Mouse (Mus musculus) liver, embryonic 12.5 days (tissue): ENCODE measurements at regions not wholly inside any gene's neighbourhood (a gene's known extent, or its start where the extent isn't known, plus 50 kb on each side); places are given as distances from the start of the nearest gene placed in this dataset.
A peak's percentile ranks its signal among the peaks of the same experiment; 100 is the strongest.

Experiments used
- ATAC-seq: fragments of 200-750 bp; cut with Nextera tagmentation; 2 replicates; pipeline ENCODE4 v1.8.0; 2017; ENCODE audit warnings: moderate number of reproducible peaks, mild to moderate bottlenecking, moderate library complexity
- H3K27ac ChIP-seq: fragments of 300-500 bp; sonication (generic); 2 replicates; pipeline ENCODE4 v1.5.1; 2016; ENCODE audit warnings: mild to moderate bottlenecking
- H3K27me3 ChIP-seq: fragments of 300-500 bp; sonication (generic); replicated peaks from 2 replicates; pipeline ENCODE4 v1.6.1; 2016; ENCODE audit warnings: mild to moderate bottlenecking, moderate library complexity
- H3K36me3 ChIP-seq: fragments of 300-500 bp; sonication (generic); 2 replicates; pipeline ENCODE4 v1.6.1; 2016; ENCODE audit warnings: mild to moderate bottlenecking, moderate library complexity
- H3K4me1 ChIP-seq: fragments of 300-500 bp; sonication (generic); 2 replicates; pipeline ENCODE4 v1.6.1; 2016
- H3K4me2 ChIP-seq: fragments of 300-500 bp; sonication (generic); 2 replicates; pipeline ENCODE4 v1.6.1; 2016; ENCODE audit warnings: mild to moderate bottlenecking, moderate library complexity
- H3K4me3 ChIP-seq: fragments of 300-500 bp; sonication (generic); 2 replicates; pipeline ENCODE4 v1.5.1; 2016; ENCODE audit warnings: mild to moderate bottlenecking, moderate library complexity
- H3K9ac ChIP-seq: fragments of 300-500 bp; sonication (generic); 2 replicates; pipeline ENCODE4 v1.6.1; 2016; ENCODE audit warnings: mild to moderate bottlenecking, moderate library complexity
- H3K9me3 ChIP-seq: fragments of 300-500 bp; sonication (generic); replicated peaks from 2 replicates; pipeline ENCODE4 v1.6.1; 2016; ENCODE audit warnings: mild to moderate bottlenecking, moderate library complexity
- WGBS: fragments of 180-500 bp; shearing (Covaris S2); methylation state at CpG from one replicate; pipeline ENCODE4 v1.1.7; 2016; ENCODE audit not compliant: insufficient replicate concordance; 5-methylcytosine and 5-hydroxymethylcytosine counted together

GRCm38 (mm10) chr13:107838126-107838715, 206.0 kb upstream of the Smim15 start:
- Histone ChIP-seq H3K36me3 (no peaks in the 10 kb centered on the region), H3K9ac (no peak overlapping the region), H3K27me3 (no peaks in the 10 kb centered on the region), H3K4me3 (no peak overlapping the region), H3K4me2 (no peak overlapping the region), H3K4me1 (peaks cover 31% of the 10 kb centered on the region), H3K27ac (no peak overlapping the region), H3K9me3 (no peaks in the 10 kb centered on the region)
- ATAC-seq = no peak
- 59% methylated on average over 9 of the region's 9 CpGs for WGBS

GRCm38 (mm10) chr13:107837206-107837952, 206.9 kb upstream of the Smim15 start:
- 32% methylated on average over 5 of the region's 5 CpGs for WGBS
- Histone ChIP-seq H3K9me3 (no peaks in the 10 kb centered on the region), H3K27ac (no peak overlapping the region), H3K4me2 (no peak overlapping the region; the same call in 1 of the 2 replicates), H3K9ac (no peak overlapping the region), H3K27me3 (no peaks in the 10 kb centered on the region), H3K36me3 (no peaks in the 10 kb centered on the region), H3K4me3 (no peak overlapping the region), H3K4me1 (peaks cover 31% of the 10 kb centered on the region)
- peak; percentile 65; the same call in 1 of the 2 replicates for ATAC-seq

GRCm38 (mm10) chr13:107835756-107836385, 208.4 kb upstream of the Smim15 start:
- WGBS = 54% methylated on average over 9 of the region's 9 CpGs
- H3K36me3 ChIP-seq = no peaks in the 10 kb centered on the region
- ATAC-seq = no peak
- peaks cover 32% of the 10 kb centered on the region for H3K4me1 ChIP-seq
- no peaks in the 10 kb centered on the region for H3K9me3 ChIP-seq
- H3K27me3 ChIP-seq = no peaks in the 10 kb centered on the region
- H3K27ac ChIP-seq = no peak overlapping the region
- H3K4me3 ChIP-seq = no peak overlapping the region
- no peak overlapping the region for H3K4me2 ChIP-seq
- H3K9ac ChIP-seq = no peak overlapping the region

- H3K27ac ChIP-seq = no peak overlapping the region
- H3K4me2 ChIP-seq = no peak overlapping the region
- no peaks in the 10 kb centered on the region for H3K27me3 ChIP-seq
- H3K4me3 ChIP-seq = no peak overlapping the region
- peaks cover 21% of the 10 kb centered on the region for H3K4me1 ChIP-seq
- no peak for ATAC-seq
- no peaks in the 10 kb centered on the region for H3K36me3 ChIP-seq
- WGBS = 71% methylated on average over 5 of the region's 5 CpGs
- H3K9ac ChIP-seq = no peak overlapping the region
- no peaks in the 10 kb centered on the region for H3K9me3 ChIP-seq
Observed at GRCm38 (mm10) chr13:107831997-107832396, 212.2 kb upstream of the Smim15 start.

- H3K4me2 ChIP-seq = peak overlapping the region; percentile 64
- ATAC-seq = peak; percentile 96
- no peak overlapping the region for H3K27ac ChIP-seq
- peak overlapping the region; percentile 37 for H3K4me3 ChIP-seq
- peaks cover 15% of the 10 kb centered on the region for H3K4me1 ChIP-seq
- 2% methylated on average over 17 of the region's 17 CpGs for WGBS
- H3K9ac ChIP-seq = no peak overlapping the region
- no peaks in the 10 kb centered on the region for H3K9me3 ChIP-seq
- no peaks in the 10 kb centered on the region for H3K36me3 ChIP-seq
- H3K27me3 ChIP-seq = no peaks in the 10 kb centered on the region
Observed at GRCm38 (mm10) chr13:107831221-107831681, 213.0 kb upstream of the Smim15 start.

- no peaks in the 10 kb centered on the region for H3K36me3 ChIP-seq
- 45% methylated on average over 2 of the region's 2 CpGs for WGBS
- no peak for ATAC-seq
- H3K9ac ChIP-seq = no peak overlapping the region
- H3K27me3 ChIP-seq = no peaks in the 10 kb centered on the region
- peaks cover 9% of the 10 kb centered on the region for H3K4me1 ChIP-seq
- no peaks in the 10 kb centered on the region for H3K9me3 ChIP-seq
- H3K4me2 ChIP-seq = no peak overlapping the region
- no peak overlapping the region for H3K4me3 ChIP-seq
- H3K27ac ChIP-seq = no peak overlapping the region
Observed at GRCm38 (mm10) chr13:107830281-107830680, 214.0 kb upstream of the Smim15 start.

GRCm38 (mm10) chr13:107829861-107830260, 214.4 kb upstream of the Smim15 start:
- H3K4me1 ChIP-seq = peaks cover 9% of the 10 kb centered on the region

GRCm38 (mm10) chr13:107825636-107826035, 218.6 kb upstream of the Smim15 start:
- no peak overlapping the region for H3K27ac ChIP-seq
- no peaks in the 10 kb centered on the region for H3K9me3 ChIP-seq
- H3K36me3 ChIP-seq = no peaks in the 10 kb centered on the region
- H3K9ac ChIP-seq = no peak overlapping the region
- H3K4me3 ChIP-seq = no peak overlapping the region
- no peaks in the 10 kb centered on the region for H3K27me3 ChIP-seq
- H3K4me2 ChIP-seq = no peak overlapping the region
- 59% methylated on average over 4 of the region's 4 CpGs for WGBS
- ATAC-seq = no peak
- peaks cover 2% of the 10 kb centered on the region; the same call in 1 of the 2 replicates for H3K4me1 ChIP-seq

More at GRCm38 (mm10) chr13:107829861-107830260, 214.4 kb upstream of the Smim15 start:
- ATAC-seq = no peak
- no peak overlapping the region for H3K4me3 ChIP-seq
- 71% methylated on average over 4 of the region's 4 CpGs for WGBS
- H3K27ac ChIP-seq = no peak overlapping the region
- no peaks in the 10 kb centered on the region for H3K27me3 ChIP-seq
- H3K4me2 ChIP-seq = no peak overlapping the region
- H3K9me3 ChIP-seq = no peaks in the 10 kb centered on the region
- no peaks in the 10 kb centered on the region for H3K36me3 ChIP-seq
- H3K9ac ChIP-seq = no peak overlapping the region

- Histone ChIP-seq H3K4me1 (no peaks in the 10 kb centered on the region), H3K36me3 (no peaks in the 10 kb centered on the region), H3K27ac (no peak overlapping the region), H3K27me3 (no peaks in the 10 kb centered on the region), H3K4me2 (no peak overlapping the region), H3K9ac (no peak overlapping the region), H3K4me3 (no peak overlapping the region), H3K9me3 (no peaks in the 10 kb centered on the region)
- ATAC-seq = no peak
- WGBS = 74% methylated on average over 1 of the region's 1 CpGs
Observed at GRCm38 (mm10) chr13:107823342-107823741, 220.9 kb upstream of the Smim15 start.

GRCm38 (mm10) chr13:107822198-107822597, 222.0 kb upstream of the Smim15 start:
- Histone ChIP-seq H3K4me2 (no peak overlapping the region), H3K27ac (no peak overlapping the region), H3K36me3 (no peaks in the 10 kb centered on the region), H3K9ac (no peak overlapping the region), H3K4me1 (no peaks in the 10 kb centered on the region), H3K27me3 (no peaks in the 10 kb centered on the region), H3K4me3 (no peak overlapping the region), H3K9me3 (no peaks in the 10 kb centered on the region)
- ATAC-seq = no peak
- WGBS = 63% methylated on average over 2 of the region's 2 CpGs

GRCm38 (mm10) chr13:107813562-107814161, 230.6 kb upstream of the Smim15 start:
- WGBS = 65% methylated on average over 9 of the region's 9 CpGs
- Histone ChIP-seq H3K4me3 (no peak overlapping the region), H3K4me2 (no peak overlapping the region), H3K9ac (no peak overlapping the region), H3K27ac (no peak overlapping the region), H3K9me3 (no peaks in the 10 kb centered on the region), H3K36me3 (no peaks in the 10 kb centered on the region), H3K27me3 (no peaks in the 10 kb centered on the region), H3K4me1 (peaks cover 8% of the 10 kb centered on the region; the same call in 1 of the 2 replicates)
- ATAC-seq = no peak

- no peaks in the 10 kb centered on the region for H3K27me3 ChIP-seq
- H3K4me2 ChIP-seq = no peak overlapping the region
- no peaks in the 10 kb centered on the region for H3K9me3 ChIP-seq
- ATAC-seq = no peak
- WGBS = 59% methylated on average over 5 of the region's 5 CpGs
- no peaks in the 10 kb centered on the region for H3K36me3 ChIP-seq
- H3K4me3 ChIP-seq = no peak overlapping the region
- H3K9ac ChIP-seq = no peak overlapping the region
- H3K4me1 ChIP-seq = peaks cover 8% of the 10 kb centered on the region; the same call in 1 of the 2 replicates
- no peak overlapping the region for H3K27ac ChIP-seq
Observed at GRCm38 (mm10) chr13:107812014-107812413, 232.2 kb upstream of the Smim15 start.
